Mouse (Mus musculus) adrenal gland, adult 8-10 months (tissue): ENCODE results near the gene Tgfb3. TPM values are rescaled to one million over a fixed set of nuclear protein-coding genes. Genes with fewer than 3 reads are reported as not detected.
A peak's percentile ranks its signal among the peaks of the same experiment; 100 is the strongest.

Source experiments
- DNase-seq: peaks from one replicate; pipeline ENCODE4 v3.0.0; 2022
- total RNA-seq, 4 experiments: library from RNA; stranded (reverse); gene quantifications; 2 replicates each; pipeline ENCODE4 v1.2.4; 2022

The Tgfb3 gene
- total RNA-seq, 4 experiments from 2014 or later = 10.0 to 14.8 (median 12.0) TPM

DNA sequence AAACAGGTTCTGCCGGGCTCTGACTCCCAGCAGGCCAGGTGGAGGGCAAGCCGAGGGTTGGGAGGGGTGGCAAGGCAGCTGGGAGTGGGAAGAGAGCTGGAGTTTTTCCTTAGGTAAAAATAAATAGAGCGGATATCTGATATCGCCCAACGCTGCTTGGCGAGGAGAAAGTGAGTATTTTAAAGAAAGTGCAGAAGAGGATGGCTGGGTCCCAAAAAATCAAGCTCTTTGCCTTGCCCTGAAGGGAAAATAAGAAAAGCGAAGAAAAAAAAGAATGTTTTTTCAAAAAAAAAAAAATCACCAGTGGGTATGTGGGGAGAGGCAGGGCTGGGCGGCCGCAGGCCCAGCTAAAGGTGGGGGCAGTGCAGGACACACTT is 677 bp downstream of the Tgfb3 start:
- no peak for DNase-seq

- DNase-seq = no peak
Observed at GRCm38 (mm10) chr12:86077736-86078135, 1.1 kb downstream of the Tgfb3 start.

DNA sequence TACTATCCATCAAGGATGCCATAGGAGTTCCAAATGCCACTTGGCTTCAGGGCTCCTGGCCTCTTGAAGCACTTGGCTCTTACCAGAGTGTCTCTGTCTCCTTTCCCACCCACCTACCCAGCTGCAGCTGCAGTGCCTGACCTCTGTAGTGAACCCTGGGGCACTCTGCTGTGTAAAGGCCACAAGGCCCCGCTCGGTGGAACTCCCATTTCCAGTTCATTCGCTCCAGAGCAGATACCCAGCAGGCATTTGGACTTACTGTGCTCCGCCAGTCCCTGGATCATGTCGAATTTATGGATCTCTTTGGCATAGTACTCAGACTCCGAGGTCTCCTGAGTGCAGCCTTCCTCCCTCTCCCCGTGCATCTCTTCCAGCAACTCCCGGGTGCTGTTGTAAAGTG is 1.5 kb downstream of the Tgfb3 start:
- DNase-seq = no peak

DNA sequence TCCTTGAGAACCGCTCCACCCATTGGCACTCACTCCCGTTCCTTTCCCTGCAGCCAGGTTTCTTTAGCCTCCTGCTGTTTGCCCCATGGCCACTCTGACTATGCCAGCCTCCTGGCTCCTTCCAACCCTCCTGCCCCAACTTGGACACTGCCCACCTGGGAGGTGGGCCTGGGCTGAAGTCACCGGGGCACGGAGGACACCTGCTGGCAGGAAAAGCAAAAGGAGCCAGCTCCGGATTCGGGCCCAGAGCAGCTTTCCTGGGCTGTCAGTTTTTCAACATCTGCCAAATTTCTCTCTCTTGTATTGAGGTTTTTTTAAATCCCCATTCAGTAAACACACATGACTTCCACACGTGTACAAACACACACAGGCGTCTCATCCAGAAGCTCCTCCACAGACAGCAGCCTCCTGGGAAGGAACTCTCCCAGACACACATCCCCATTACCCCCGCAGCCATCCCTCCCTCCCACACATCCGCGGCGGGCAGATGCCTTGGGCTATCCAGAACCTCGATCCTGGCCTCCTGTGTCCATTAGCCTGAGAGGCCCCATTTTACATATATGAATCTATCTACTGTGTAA is 2.4 kb downstream of the Tgfb3 start:
- DNase-seq = no peak

DNA sequence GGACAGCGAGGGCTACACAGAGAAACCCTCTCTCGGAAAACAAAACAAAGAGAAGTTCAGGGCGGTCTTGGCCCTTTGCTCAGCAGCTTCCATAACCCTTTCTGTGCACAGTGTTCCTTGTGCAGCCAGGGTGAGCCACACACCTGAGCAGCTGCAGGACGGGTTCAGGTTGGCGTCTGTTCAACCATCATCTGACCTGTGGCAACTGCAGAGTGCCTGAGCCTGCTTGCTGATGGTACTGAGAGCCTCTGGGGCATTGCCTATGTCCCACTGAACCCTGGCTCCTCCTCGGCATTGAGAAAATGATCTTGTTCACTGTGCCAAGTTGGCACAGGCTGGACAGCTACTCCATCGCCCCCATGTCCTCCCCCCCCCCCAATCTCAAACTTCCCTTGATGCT is 3.5 kb downstream of the Tgfb3 start:
- no peak for DNase-seq

GRCm38 (mm10) chr12:86074681-86075080 is 4.2 kb downstream of the Tgfb3 start:
- no peak for DNase-seq

- DNase-seq = no peak
Observed at GRCm38 (mm10) chr12:86071432-86071831, 7.4 kb downstream of the Tgfb3 start.

- no peak for DNase-seq
Observed at GRCm38 (mm10) chr12:86064796-86065195, 14.0 kb downstream of the Tgfb3 start.

DNA sequence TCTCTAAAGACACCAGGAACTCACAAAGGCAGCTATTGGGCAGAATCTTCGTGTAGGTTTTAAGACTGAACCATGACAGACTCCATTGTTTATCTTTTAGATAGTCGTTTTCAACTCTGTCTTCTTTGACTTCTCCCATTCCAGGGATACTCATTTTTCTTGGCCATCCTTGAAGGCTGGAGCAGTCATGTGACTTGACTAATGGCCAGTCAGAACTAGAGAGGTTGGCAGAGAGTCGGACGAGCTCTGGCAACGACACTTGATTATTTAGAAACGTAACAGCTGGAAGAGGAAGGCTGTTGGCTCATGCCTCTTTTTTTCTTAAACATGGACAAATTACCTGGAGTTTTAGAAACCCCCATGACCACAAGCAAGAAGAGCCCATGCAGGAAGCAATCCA is 19.5 kb downstream of the Tgfb3 start:
- DNase-seq = no peak

DNA sequence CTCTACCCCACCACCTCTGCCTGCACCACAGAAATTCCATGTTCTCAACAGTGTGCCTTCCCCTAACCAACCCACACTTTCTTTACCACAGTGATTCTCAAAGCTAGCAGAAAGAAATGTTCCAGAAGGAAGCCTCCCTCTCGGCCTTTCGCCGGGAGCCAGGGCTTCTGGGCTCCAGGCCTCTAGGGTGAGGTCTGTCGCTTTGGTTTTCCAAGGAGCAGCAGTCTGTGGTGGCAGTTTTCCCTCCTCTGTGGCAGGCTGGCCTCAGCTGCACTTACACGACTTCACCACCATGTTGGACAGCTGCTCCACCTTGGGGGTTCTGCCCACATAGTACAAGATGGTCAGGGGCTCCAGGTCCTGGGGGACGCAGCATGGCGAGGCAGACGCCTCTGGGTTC is 21.3 kb downstream of the Tgfb3 start:
- no peak for DNase-seq

GRCm38 (mm10) chr12:86056976-86057375 is 21.9 kb downstream of the Tgfb3 start:
- no peak for DNase-seq

- DNase-seq = no peak
Observed at GRCm38 (mm10) chr12:86055306-86055705, 23.5 kb downstream of the Tgfb3 start.

GRCm38 (mm10) chr12:86051477-86051876 is 27.4 kb downstream of the Tgfb3 start:
- DNase-seq = no peak

- no peak for DNase-seq
Observed at GRCm38 (mm10) chr12:86049813-86050212, 29.0 kb downstream of the Tgfb3 start.

- DNase-seq = no peak
Observed at GRCm38 (mm10) chr12:86047376-86047775, 31.5 kb downstream of the Tgfb3 start.

DNA sequence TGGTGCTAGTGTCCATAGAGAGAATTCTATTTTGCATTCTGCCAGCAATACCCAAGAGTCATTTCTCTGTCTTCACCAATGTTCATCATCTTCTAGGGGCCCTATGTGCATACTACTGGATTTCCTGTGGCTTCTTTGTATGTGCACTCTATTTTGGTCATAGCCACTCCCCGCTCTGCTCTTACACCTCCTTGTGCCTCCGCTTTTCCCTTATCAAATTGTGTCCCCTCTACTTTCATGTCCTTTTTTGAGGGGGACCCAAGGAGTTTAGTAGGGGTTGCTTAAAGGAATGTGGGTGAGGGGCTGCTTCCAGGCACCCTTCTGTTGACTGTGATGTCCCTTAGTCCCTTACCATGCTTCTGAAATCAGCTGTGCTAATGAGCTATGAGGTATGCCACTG is 32.1 kb downstream of the Tgfb3 start:
- DNase-seq = no peak

DNA sequence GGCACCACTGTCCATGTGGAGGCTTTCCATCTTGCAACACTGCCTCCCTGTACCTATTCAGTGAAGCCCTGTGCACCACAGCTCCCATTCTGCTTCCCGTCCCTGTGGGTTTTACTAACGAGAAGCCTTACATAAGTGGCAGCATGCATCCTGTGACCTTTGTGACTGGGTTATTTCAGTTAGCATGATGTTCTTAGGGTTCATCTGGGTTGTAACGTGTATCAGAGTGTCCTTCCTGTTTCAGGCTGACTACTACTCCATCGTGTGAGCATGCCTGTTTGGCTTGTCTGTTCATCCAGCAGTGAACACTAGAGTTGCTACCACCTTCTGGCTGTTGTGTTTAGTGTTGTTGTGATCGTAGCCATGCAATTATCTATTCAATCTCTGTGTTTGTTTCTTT is 32.7 kb downstream of the Tgfb3 start:
- no peak for DNase-seq

- no peak for DNase-seq
Observed at GRCm38 (mm10) chr12:86039751-86040150, 39.1 kb downstream of the Tgfb3 start.

GRCm38 (mm10) chr12:86039078-86039477 is 39.8 kb downstream of the Tgfb3 start:
- DNase-seq = no peak

- peak; percentile 22 for DNase-seq
Observed at GRCm38 (mm10) chr12:86037235-86037921, 41.5 kb downstream of the Tgfb3 start.

DNA sequence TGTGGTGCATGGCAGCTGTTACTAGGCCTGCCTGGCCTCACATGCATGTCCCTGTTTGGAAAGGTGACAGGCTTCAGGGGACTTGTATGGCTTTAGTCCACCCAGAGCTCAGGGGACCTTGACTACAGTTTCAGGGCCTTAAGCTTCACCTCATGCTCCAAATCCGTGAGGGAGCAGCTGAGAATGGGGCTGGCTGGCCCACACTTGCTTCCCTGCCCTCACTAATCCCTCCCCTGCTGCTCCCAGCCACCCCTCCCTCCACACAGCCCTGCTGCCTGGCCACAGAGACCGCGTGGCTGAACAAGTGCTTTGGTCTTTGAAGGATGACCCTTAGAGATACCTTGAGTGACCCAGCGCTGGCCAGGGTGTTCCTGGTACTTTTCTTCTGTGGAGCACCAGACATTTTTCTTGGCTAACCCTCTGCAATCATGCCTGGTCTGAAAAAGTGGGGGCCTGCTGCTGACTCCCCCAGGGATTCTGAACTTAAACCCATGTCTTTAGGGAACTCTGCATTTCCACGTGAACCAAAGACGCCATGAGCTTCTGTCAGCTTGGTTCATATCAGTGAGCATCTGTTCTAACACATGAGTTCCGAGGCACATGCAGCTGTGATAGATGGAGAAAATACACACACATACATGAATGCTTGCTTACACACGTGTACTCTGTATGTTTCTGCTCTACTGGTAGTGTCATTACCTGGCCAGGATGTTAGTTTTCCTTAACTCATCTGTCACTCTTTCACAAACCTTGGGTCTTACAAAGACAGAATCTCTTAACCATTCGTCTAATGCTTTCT is 42.3 kb downstream of the Tgfb3 start:
- DNase-seq = no peak

- no peak for DNase-seq
Observed at GRCm38 (mm10) chr12:86035586-86035985, 43.3 kb downstream of the Tgfb3 start.

DNA sequence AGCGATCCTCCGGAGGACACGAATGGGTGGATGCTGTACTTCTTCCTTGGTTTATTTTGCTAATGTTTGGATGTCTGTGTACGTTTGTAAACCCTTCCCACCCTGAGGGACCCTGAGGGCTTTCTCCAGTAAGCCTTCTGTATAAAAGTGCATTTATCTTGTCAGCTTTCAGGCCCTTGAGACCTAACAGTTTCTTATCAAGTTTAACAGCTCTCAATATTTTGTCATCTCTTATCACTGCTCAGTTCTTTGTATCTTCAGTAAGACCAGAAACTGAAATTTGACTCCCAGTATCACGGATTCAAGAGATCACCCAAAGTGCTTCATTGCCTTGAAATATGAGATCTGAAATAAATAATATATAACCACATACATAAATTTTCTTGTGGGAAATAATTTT is 47.9 kb downstream of the Tgfb3 start:
- no peak for DNase-seq

- DNase-seq = no peak
Observed at GRCm38 (mm10) chr12:86027747-86028146, 51.1 kb downstream of the Tgfb3 start.
